ENCODE assay signal across 8 mouse cellular contexts in the genomic region with DNA sequence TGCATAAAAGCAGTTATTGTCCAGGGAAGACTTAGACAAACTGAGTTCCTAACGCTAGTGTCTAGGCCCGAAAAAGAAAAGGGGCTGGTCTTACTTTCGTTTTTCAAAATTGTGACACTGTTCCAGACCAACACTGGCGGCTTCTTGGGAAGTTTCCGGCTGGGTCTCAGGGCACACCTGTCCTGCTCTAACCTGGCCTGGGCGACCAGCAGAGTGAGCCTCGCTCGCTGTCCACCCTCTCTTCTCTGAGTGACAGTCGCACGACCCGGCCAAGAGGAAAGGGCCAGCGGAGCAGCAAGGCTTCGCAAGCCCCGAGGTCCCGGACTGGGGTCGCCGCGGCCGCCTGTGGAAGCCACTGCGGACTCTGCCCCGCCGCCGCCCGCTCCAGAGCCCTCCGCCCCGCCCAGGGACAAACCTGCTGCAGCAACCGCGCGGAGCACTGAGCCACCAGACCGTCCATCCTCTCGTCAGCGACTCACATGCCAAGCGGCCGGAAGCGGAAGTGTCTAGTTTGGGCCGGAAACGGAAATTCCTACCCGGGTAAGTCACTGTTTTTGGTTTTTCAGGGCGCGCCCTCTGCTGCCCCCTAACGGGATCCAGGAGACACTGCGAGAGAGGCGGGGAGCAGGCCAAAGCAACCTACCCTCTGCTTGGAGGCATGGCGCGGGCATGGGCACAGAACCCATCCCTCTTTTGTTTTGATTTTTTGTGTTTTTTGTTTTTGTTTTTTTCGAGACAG. TPM values are rescaled to one million over a fixed set of nuclear protein-coding genes. Genes with fewer than 3 reads are reported as not detected.
DNase-seq lines count a peak whose midpoint lies in the region; ATAC-seq lines count a peak whose summit lies in the region.

A gene (minus strand): TSS at position 485 of the 739 bp plus-strand sequence.

- H3K9ac ChIP-seq in hindbrain, embryonic 12.5 days = peak within 1 kb of the TSS; percentile 86

- H3K27me3 ChIP-seq in hindbrain, embryonic 12.5 days = no peaks in the 10 kb centered on the region

- H3K4me3 ChIP-seq in hindbrain, embryonic 12.5 days = peak within 1 kb of the TSS; percentile 89

- peaks cover 13% of the 10 kb centered on the region for H3K4me1 ChIP-seq in hindbrain, embryonic 12.5 days

- 0 out of 2 replicates have a peak within 1 kb of the TSS, but pooled peaks have one; percentile 19 for H3K27ac ChIP-seq in hindbrain, embryonic 12.5 days

- H3K4me2 ChIP-seq in hindbrain, embryonic 12.5 days (replicated peaks) = peak within 1 kb of the TSS; percentile 80

- 2% methylated on average over 46 of the region's 46 CpGs for WGBS in hindbrain, embryonic 12.5 days

- H3K9me3 ChIP-seq in hindbrain, embryonic 12.5 days (replicated peaks) = no peaks in the 10 kb centered on the region

- ATAC-seq in hindbrain, embryonic 12.5 days (ENCODE audit: low FRiP score) = peak; percentile 72

- DNase-seq in NIH3T3 (ENCODE audit: low read depth) = peak; percentile 97
- peak; percentile 95 to 96 for DNase-seq in cerebellum, postnatal 10 days
- DNase-seq in frontal cortex, postnatal 10 days (ENCODE audit: low spot score in 2 of 2) = peak; percentile 84 to 91
- peak; percentile 91 to 96 for DNase-seq in layer of hippocampus, postnatal 14 days (ENCODE audit: low spot score in 2 of 2)
- DNase-seq in lung, postnatal 14 days = peak; percentile 95
- peak; percentile 85 for DNase-seq in retina, adult 2 months (ENCODE audit: low read depth, low spot score)
- DNase-seq in thymus, postnatal 36 days = peak; percentile 91

- H3K36me3 ChIP-seq in hindbrain, embryonic 12.5 days = peaks cover 28% of the 10 kb centered on the region

RNA-seq across cellular contexts. Expression of the gene that starts here (rescaled TPM):
- polyA plus RNA-seq in hindbrain, embryonic 12.5 days (2016; fragmentation: Nextera tagmentation; extraction: Ambion mirVana) = 78.5 and 79.4 TPM in 2 replicates
- 10 to 100 TPM; 46.1 to 46.2 TPM for total RNA-seq in layer of hippocampus, postnatal 14 days (2021)

Comparison
In these comparisons a context has a peak if more than half of its experiments do, and no peak if none do; other contexts are left out.
1. Peak in every context shown above with its lines: DNase-seq, ATAC-seq, H3K4me3 ChIP-seq and H3K27ac ChIP-seq.